Mouse (Mus musculus) cortical plate, adult 2 months (tissue): ENCODE data around the gene 4833427G06Rik.

Experiments
- CTCF ChIP-seq: fragments of 200-500 bp; IDR thresholded peaks from 2 replicates; pipeline ENCODE4 v1.5.1; 2011; ENCODE audit warnings: mild to moderate bottlenecking, control low read depth, low read length; ENCODE audit not compliant: insufficient read depth; ENCODE audit errors: extremely low read depth
- POLR2A ChIP-seq: fragments of 200-500 bp; IDR thresholded peaks from 2 replicates; pipeline ENCODE4 v1.6.1; 2011; ENCODE audit warnings: mild to moderate bottlenecking, low read length, control low read depth; ENCODE audit not compliant: insufficient read depth; ENCODE audit errors: extremely low read depth

DNA sequence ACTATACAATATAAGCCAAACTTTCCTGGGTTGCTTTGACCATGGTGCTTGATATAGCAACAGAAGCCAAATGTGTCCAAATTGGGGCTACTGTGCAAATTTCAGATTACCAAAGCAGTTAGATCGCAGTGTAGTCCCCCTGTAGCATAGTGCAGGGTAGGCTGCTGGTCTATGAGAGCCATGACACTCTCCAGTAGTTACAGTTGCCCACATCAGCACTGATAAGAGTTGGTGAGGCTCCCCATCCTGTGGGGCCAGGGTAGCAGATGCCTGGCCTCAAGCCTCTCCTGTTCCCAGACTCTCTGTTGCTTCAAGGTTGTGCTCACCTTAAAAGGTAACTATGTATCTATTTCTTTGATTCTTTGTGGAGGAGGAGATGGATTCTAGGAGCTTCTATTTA lies 36.0 kb upstream of the 4833427G06Rik start:
- TF ChIP-seq POLR2A = no peak
- TF ChIP-seq CTCF = no peak
